Mouse (Mus musculus): ENCODE measurements at regions not wholly inside any gene's neighbourhood (a gene's known extent, or its start where the extent isn't known, plus 50 kb on each side); places are given as distances from the start of the nearest gene placed in this dataset.

- H3K4me3 ChIP-seq (replicated peaks; ENCODE audit: low read length): no peak overlapping the region
- H3K27ac ChIP-seq (ENCODE audit: low read length): no peak overlapping the region
- H3K9ac ChIP-seq (ENCODE audit: low read length): no peak overlapping the region
- H3K9me3 ChIP-seq (replicated peaks; ENCODE audit: control insufficient read depth, low read length): no peaks in the 10 kb centered on the region
- H3K27me3 ChIP-seq (ENCODE audit: control insufficient read depth, insufficient read depth, low read length): no peaks in the 10 kb centered on the region
- no peak overlapping the region for H3K4me2 ChIP-seq (ENCODE audit: low read depth, low read length)
- H3K4me1 ChIP-seq (ENCODE audit: control insufficient read depth, insufficient read depth, low read length): no peaks in the 10 kb centered on the region
- H3K36me3 ChIP-seq (ENCODE audit: control insufficient read depth, insufficient read depth, low read length): no peaks in the 10 kb centered on the region
- no peak for ATAC-seq (ENCODE audit: insufficient read depth, low FRiP score)
- WGBS: 67% methylated on average over 1 of the region's 1 CpGs
These were observed 141.5 kb downstream of the Fam198b start for GRCm38 (mm10) chr3:80025795-80026194.

- H3K27ac ChIP-seq (ENCODE audit: low read length): no peak overlapping the region
- H3K9me3 ChIP-seq (replicated peaks; ENCODE audit: control insufficient read depth, low read length): no peaks in the 10 kb centered on the region
- no peaks in the 10 kb centered on the region for H3K36me3 ChIP-seq (ENCODE audit: control insufficient read depth, insufficient read depth, low read length)
- H3K4me2 ChIP-seq (ENCODE audit: low read depth, low read length): no peak overlapping the region
- H3K9ac ChIP-seq (ENCODE audit: low read length): no peak overlapping the region
- 89% methylated on average over 3 of the region's 3 CpGs for WGBS
- no peaks in the 10 kb centered on the region for H3K27me3 ChIP-seq (ENCODE audit: control insufficient read depth, insufficient read depth, low read length)
- ATAC-seq (ENCODE audit: insufficient read depth, low FRiP score): no peak
- no peaks in the 10 kb centered on the region for H3K4me1 ChIP-seq (ENCODE audit: control insufficient read depth, insufficient read depth, low read length)
- H3K4me3 ChIP-seq (replicated peaks; ENCODE audit: low read length): no peak overlapping the region
These were observed 148.7 kb downstream of the Fam198b start for GRCm38 (mm10) chr3:80033071-80033470.

GRCm38 (mm10) chr3:80038553-80039129, 154.3 kb downstream of the Fam198b start:
- no peak overlapping the region for H3K27ac ChIP-seq (ENCODE audit: low read length)
- no peaks in the 10 kb centered on the region for H3K4me1 ChIP-seq (ENCODE audit: control insufficient read depth, insufficient read depth, low read length)
- 67% methylated on average over 11 of the region's 11 CpGs for WGBS
- H3K36me3 ChIP-seq (ENCODE audit: control insufficient read depth, insufficient read depth, low read length): no peaks in the 10 kb centered on the region
- no peak overlapping the region for H3K9ac ChIP-seq (ENCODE audit: low read length)
- H3K27me3 ChIP-seq (ENCODE audit: control insufficient read depth, insufficient read depth, low read length): no peaks in the 10 kb centered on the region
- H3K9me3 ChIP-seq (replicated peaks; ENCODE audit: control insufficient read depth, low read length): no peaks in the 10 kb centered on the region
- H3K4me3 ChIP-seq (replicated peaks; ENCODE audit: low read length): no peak overlapping the region
- no peak overlapping the region for H3K4me2 ChIP-seq (ENCODE audit: low read depth, low read length)
- no peak for ATAC-seq (ENCODE audit: insufficient read depth, low FRiP score)

- Histone ChIP-seq H3K27me3 (ENCODE audit: control insufficient read depth, insufficient read depth, low read length) (no peaks in the 10 kb centered on the region), H3K36me3 (ENCODE audit: control insufficient read depth, insufficient read depth, low read length) (no peaks in the 10 kb centered on the region), H3K9ac (ENCODE audit: low read length) (no peak overlapping the region), H3K27ac (ENCODE audit: low read length) (no peak overlapping the region), H3K4me3 (replicated peaks; ENCODE audit: low read length) (no peak overlapping the region), H3K4me1 (ENCODE audit: control insufficient read depth, insufficient read depth, low read length) (no peaks in the 10 kb centered on the region), H3K4me2 (ENCODE audit: low read depth, low read length) (no peak overlapping the region), H3K9me3 (replicated peaks; ENCODE audit: control insufficient read depth, low read length) (no peaks in the 10 kb centered on the region)
- ATAC-seq (ENCODE audit: insufficient read depth, low FRiP score): no peak
- WGBS: 65% methylated on average over 5 of the region's 5 CpGs
These were observed 158.6 kb downstream of the Fam198b start for GRCm38 (mm10) chr3:80042756-80043484.

- H3K4me1 ChIP-seq (ENCODE audit: control insufficient read depth, insufficient read depth, low read length): no peaks in the 10 kb centered on the region
- H3K9me3 ChIP-seq (replicated peaks; ENCODE audit: control insufficient read depth, low read length): no peaks in the 10 kb centered on the region
- no peak overlapping the region for H3K4me2 ChIP-seq (ENCODE audit: low read depth, low read length)
- H3K9ac ChIP-seq (ENCODE audit: low read length): no peak overlapping the region
- no peak overlapping the region for H3K4me3 ChIP-seq (replicated peaks; ENCODE audit: low read length)
- no peaks in the 10 kb centered on the region for H3K36me3 ChIP-seq (ENCODE audit: control insufficient read depth, insufficient read depth, low read length)
- no peaks in the 10 kb centered on the region for H3K27me3 ChIP-seq (ENCODE audit: control insufficient read depth, insufficient read depth, low read length)
- no peak for ATAC-seq (ENCODE audit: insufficient read depth, low FRiP score)
- H3K27ac ChIP-seq (ENCODE audit: low read length): no peak overlapping the region
- 84% methylated on average over 5 of the region's 5 CpGs for WGBS
These were observed 165.3 kb downstream of the Fam198b start for GRCm38 (mm10) chr3:80049495-80050225.

GRCm38 (mm10) chr3:80050920-80051319, 166.6 kb downstream of the Fam198b start:
- no peak overlapping the region for H3K27ac ChIP-seq (ENCODE audit: low read length)
- no peaks in the 10 kb centered on the region for H3K27me3 ChIP-seq (ENCODE audit: control insufficient read depth, insufficient read depth, low read length)
- no peak overlapping the region for H3K4me2 ChIP-seq (ENCODE audit: low read depth, low read length)
- H3K9ac ChIP-seq (ENCODE audit: low read length): no peak overlapping the region
- no peaks in the 10 kb centered on the region for H3K4me1 ChIP-seq (ENCODE audit: control insufficient read depth, insufficient read depth, low read length)
- H3K4me3 ChIP-seq (replicated peaks; ENCODE audit: low read length): no peak overlapping the region
- no peak for ATAC-seq (ENCODE audit: insufficient read depth, low FRiP score)
- WGBS: 74% methylated on average over 4 of the region's 4 CpGs
- H3K36me3 ChIP-seq (ENCODE audit: control insufficient read depth, insufficient read depth, low read length): no peaks in the 10 kb centered on the region
- H3K9me3 ChIP-seq (replicated peaks; ENCODE audit: control insufficient read depth, low read length): no peaks in the 10 kb centered on the region

- H3K27ac ChIP-seq (ENCODE audit: low read length): no peak overlapping the region
- no peaks in the 10 kb centered on the region for H3K27me3 ChIP-seq (ENCODE audit: control insufficient read depth, insufficient read depth, low read length)
- no peak for ATAC-seq (ENCODE audit: insufficient read depth, low FRiP score)
- H3K4me1 ChIP-seq (ENCODE audit: control insufficient read depth, insufficient read depth, low read length): no peaks in the 10 kb centered on the region
- WGBS: 66% methylated on average over 4 of the region's 4 CpGs
- no peak overlapping the region for H3K9ac ChIP-seq (ENCODE audit: low read length)
- no peaks in the 10 kb centered on the region for H3K36me3 ChIP-seq (ENCODE audit: control insufficient read depth, insufficient read depth, low read length)
- no peak overlapping the region for H3K4me3 ChIP-seq (replicated peaks; ENCODE audit: low read length)
- H3K4me2 ChIP-seq (ENCODE audit: low read depth, low read length): no peak overlapping the region
- no peaks in the 10 kb centered on the region for H3K9me3 ChIP-seq (replicated peaks; ENCODE audit: control insufficient read depth, low read length)
These were observed 167.6 kb downstream of the Fam198b start for GRCm38 (mm10) chr3:80051963-80052362.

GRCm38 (mm10) chr3:80052879-80053278, 168.5 kb downstream of the Fam198b start:
- no peak overlapping the region for H3K4me2 ChIP-seq (ENCODE audit: low read depth, low read length)
- no peak overlapping the region for H3K9ac ChIP-seq (ENCODE audit: low read length)
- no peaks in the 10 kb centered on the region for H3K36me3 ChIP-seq (ENCODE audit: control insufficient read depth, insufficient read depth, low read length)
- no peaks in the 10 kb centered on the region for H3K4me1 ChIP-seq (ENCODE audit: control insufficient read depth, insufficient read depth, low read length)
- H3K4me3 ChIP-seq (replicated peaks; ENCODE audit: low read length): no peak overlapping the region
- 36% methylated on average over 3 of the region's 3 CpGs for WGBS
- no peak for ATAC-seq (ENCODE audit: insufficient read depth, low FRiP score)
- H3K9me3 ChIP-seq (replicated peaks; ENCODE audit: control insufficient read depth, low read length): no peaks in the 10 kb centered on the region
- H3K27me3 ChIP-seq (ENCODE audit: control insufficient read depth, insufficient read depth, low read length): no peaks in the 10 kb centered on the region
- no peak overlapping the region for H3K27ac ChIP-seq (ENCODE audit: low read length)

GRCm38 (mm10) chr3:80053435-80053834, 169.1 kb downstream of the Fam198b start:
- H3K9me3 ChIP-seq (replicated peaks; ENCODE audit: control insufficient read depth, low read length): no peaks in the 10 kb centered on the region
- no peaks in the 10 kb centered on the region for H3K27me3 ChIP-seq (ENCODE audit: control insufficient read depth, insufficient read depth, low read length)
- H3K27ac ChIP-seq (ENCODE audit: low read length): no peak overlapping the region
- no peaks in the 10 kb centered on the region for H3K4me1 ChIP-seq (ENCODE audit: control insufficient read depth, insufficient read depth, low read length)
- H3K4me3 ChIP-seq (replicated peaks; ENCODE audit: low read length): no peak overlapping the region
- H3K4me2 ChIP-seq (ENCODE audit: low read depth, low read length): no peak overlapping the region
- no peak for ATAC-seq (ENCODE audit: insufficient read depth, low FRiP score)
- 76% methylated on average over 2 of the region's 2 CpGs for WGBS
- H3K36me3 ChIP-seq (ENCODE audit: control insufficient read depth, insufficient read depth, low read length): no peaks in the 10 kb centered on the region
- H3K9ac ChIP-seq (ENCODE audit: low read length): no peak overlapping the region

Measured in stomach, embryonic 16.5 days (tissue).